Mouse (Mus musculus): ENCODE measurements around the gene Fam19a5.

GRCm38 (mm10) chr15:87667416-87667815 lies 123.3 kb downstream of the Fam19a5 start:
- no peak for TF ChIP-seq CTCF (IDR thresholded peaks at IDR 0.05; ENCODE audit: low read depth)
- no peak for TF ChIP-seq EP300 (IDR thresholded peaks at IDR 0.05; ENCODE audit: low read depth)
